Mouse (Mus musculus) gastrocnemius, adult 8-10 months (tissue): ENCODE data around the gene Cplx2. TPM values are rescaled to one million over a fixed set of nuclear protein-coding genes. Genes with fewer than 3 reads are reported as not detected.

Experiments
- DNase-seq, 2 experiments: peaks; one replicate each; pipeline ENCODE4 v3.0.0; 2022; ENCODE audit warnings: low spot score in 2 of 2
- total RNA-seq, 4 experiments: library from RNA; stranded (reverse); gene quantifications; 2 replicates each; pipeline ENCODE4 v1.2.4; 2022

The Cplx2 gene
- under 1 TPM; 0.51 to 0.72 (median 0.65) TPM for total RNA-seq

DNA sequence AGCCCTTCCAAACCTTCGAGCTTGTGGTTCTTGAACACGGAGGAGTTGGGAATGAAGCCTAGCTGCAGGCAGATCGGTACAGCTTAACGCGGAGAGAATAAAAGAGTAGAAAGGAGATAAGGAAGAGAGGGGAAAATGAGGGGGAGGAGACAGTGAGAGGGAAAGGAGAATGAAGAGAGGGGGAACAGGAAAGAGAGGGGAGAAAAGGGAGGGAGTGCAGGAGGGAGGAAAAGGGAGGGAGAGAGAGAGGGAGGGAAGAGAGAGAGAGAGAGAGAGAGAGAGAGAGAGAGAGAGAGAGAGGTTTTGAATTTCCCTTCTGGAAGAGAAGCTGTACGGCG is at the start of gene Cplx2:
Gene Cplx2 (plus strand): TSS at position 301 of the 338 bp plus-strand sequence.
- no peak for DNase-seq

DNA sequence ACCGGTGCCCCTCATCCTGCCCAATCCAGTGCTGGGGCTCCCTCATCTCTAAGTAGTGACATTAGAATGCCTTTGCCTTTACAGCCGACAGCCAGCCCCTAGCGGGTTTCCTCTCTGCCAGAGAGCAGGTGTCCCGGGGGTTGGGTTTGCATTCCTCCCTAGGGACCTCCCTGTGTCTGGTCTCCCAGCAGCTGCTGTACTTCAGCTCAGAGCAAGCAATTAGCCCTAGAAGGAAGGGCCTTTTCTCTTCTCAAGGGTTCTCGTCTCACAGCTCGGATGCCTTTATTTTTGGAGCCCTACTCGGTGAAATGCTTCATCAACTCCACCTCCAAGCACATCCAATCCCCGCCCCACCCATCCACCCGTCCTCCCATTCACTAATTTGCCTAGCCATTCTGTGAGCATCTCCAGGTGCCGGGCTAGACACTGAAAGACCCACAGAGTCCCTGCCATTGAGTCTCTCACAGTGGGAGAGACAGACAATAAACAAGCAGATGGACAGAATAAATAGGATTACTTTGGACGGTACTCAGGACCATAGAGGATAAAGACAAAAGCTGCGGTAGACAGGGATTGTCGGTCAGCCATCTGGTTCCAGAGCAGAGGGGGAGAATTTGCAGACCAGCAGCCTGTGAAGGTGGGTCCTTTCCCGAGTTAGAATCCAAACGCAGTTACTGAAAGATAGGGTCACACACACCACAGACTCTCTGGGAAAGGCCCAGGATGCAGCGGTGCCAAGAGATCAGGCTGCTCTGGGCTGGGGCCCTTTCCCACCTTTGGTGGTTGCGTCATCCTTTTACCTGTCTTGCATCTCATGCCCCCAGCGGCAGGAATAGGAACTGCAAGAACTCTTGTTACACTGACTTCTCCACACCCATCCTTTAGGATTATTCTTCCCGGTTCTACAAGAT is 48.5 kb upstream of the Cplx2 start:
- DNase-seq, result no peak

DNA sequence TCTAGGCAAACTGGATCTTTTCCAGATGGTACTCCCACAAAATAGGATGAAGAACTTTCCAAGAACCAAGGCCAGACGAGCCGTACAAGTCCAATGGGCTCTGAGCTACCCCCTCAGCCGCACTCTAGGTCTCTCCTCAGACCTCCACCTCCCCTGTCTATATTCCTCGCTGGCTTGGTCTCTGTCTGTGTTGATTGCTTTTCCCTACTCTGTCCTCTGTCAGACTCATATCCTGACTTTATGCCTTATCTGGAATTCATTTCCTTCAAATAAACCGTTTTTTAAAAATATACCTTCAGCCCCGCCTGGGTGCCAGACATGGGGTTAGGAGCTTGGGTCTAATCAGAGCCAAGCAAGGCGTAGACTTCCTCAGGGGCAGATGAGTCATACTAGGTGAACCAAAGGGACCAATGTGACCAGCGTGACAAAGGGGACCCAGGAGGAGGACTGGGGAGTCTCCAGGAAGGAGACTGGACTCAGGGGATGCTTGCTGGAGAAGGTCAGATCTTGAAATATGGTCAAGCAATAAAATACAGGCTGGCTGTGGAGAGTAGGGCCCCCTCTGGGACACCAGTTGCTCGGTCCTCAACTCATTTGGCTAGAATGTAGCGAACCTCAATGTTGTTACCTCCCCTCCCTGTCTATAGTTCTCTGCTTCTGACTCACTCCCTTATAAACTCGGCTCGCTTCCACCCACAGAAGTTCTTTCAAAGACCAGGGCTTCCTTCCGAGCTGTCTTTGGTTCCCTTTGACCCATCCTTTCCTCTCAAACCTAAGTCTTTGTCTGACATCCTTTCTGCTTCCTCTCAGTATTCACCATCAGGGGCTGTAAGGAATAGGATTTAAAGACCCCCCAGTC is 47.6 kb upstream of the Cplx2 start:
- no peak for DNase-seq

DNA sequence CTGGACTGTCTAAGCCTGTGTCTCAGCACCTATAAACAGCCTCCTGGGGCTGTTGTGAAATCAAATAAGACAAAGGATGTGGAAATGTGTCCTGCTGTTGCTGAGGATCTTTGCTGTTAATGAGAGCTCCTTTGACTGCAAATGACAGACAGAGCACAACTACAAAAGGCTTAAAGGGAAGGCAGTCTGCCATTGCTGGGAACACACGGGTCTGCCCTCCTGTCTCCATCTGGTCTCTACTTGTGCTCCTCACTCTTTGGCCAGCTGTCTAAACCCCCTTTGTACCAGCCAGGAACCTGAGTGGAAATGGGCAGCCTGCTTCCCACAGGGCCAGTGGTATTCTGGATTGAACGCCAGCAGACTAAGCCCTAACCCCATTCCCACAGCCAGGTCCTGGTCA is 47.0 kb upstream of the Cplx2 start:
- DNase-seq, result no peak

DNA sequence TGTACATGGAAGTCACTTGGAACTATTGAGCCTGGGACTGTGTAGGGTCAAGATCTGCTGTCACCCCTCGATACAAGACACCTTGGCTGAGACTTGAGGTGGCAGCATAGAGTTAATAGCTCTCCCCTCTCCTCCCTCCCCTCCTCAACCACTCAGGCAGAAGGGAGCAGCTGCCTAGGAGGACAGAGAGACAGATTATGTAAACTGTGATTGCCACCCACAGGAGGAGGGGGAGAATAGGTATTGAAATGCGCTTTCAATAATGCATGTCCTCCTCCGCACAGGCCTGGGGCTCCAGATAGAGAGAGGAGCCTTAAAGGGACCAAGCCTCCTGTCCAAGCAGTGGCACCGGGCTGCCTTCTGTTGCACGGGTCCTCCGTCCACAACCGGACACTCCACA is 45.3 kb upstream of the Cplx2 start:
- no peak for DNase-seq

DNA sequence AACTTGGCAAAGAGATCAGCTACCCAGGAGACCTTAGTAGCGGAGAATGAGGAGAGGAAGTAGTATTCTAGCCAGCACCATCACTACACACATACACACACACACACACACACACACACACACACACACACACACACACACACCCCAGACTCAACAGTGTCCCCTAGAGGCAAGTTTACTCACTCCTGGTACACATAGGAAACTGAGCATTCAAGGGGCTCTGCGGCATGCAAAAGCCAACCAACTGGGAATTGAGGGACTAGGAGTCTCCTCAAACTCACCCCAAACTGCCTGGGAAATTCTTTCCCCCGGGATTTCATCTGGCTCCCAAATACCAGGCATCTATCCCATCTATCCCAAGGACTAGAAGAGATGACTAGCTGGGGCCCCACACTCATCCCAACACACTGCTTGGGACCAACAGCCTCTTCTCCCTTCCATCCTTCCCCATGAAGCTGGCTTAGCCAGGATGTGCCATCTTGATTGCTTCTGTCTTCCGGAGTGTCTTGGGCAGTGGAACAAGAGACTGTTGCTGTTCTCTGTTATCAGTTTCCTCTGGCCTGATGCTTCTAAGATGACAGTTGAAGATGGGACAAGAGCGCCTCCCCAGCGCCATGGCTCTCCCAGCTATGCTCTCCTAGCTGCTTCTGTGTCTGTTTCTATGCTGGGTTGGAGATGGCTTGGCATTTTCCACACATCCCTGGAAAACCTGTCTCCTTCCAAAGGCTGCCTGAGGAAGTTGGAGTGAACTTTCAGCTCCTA is 44.3 kb upstream of the Cplx2 start:
- DNase-seq, result no peak

DNA sequence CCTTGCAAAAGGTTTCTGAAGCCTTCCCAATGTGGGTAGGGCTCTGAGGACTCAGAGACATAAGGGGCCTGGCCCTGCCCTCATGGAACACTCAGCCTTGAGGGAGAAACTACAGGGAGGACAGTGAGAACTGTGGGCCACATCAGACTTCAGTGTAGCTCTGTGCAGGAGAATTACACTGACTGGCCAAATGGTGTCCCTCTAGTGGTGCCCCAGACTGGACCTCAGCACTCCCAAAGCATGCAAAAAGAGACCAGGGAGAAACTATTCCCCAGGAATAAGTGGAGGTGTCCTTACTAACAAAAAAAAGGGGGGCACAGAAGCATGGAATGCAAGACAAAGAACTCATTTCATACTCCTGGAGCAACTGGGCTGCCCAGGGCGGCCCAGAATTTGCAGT is 43.1 kb upstream of the Cplx2 start:
- no peak for DNase-seq

DNA sequence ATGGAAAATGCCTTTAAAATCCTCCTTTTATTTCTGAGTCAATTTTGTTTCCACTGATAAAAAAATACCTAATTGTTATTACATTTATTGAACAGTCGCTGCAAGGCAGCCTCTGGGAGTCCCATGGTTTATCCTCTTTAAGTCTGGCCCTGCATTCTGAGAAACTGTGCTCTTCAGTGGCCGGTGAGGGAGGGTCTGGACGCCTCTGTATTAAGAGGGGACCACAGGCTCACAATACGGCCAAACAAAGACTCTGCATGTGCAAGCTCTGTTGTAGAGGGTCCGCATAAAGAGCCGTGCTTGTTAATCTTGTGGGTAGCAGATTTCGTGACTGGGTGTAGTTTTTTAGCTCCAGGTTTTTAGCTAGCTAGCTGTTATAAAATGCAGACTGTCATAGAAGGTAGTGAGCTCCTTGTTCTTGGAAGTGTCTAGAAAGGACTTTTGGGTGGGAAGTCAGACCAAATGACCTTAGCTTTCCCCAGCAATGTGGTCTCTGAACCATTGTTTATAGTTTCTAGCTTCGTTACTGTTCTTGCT is 42.1 kb upstream of the Cplx2 start:
- no peak for DNase-seq

DNA sequence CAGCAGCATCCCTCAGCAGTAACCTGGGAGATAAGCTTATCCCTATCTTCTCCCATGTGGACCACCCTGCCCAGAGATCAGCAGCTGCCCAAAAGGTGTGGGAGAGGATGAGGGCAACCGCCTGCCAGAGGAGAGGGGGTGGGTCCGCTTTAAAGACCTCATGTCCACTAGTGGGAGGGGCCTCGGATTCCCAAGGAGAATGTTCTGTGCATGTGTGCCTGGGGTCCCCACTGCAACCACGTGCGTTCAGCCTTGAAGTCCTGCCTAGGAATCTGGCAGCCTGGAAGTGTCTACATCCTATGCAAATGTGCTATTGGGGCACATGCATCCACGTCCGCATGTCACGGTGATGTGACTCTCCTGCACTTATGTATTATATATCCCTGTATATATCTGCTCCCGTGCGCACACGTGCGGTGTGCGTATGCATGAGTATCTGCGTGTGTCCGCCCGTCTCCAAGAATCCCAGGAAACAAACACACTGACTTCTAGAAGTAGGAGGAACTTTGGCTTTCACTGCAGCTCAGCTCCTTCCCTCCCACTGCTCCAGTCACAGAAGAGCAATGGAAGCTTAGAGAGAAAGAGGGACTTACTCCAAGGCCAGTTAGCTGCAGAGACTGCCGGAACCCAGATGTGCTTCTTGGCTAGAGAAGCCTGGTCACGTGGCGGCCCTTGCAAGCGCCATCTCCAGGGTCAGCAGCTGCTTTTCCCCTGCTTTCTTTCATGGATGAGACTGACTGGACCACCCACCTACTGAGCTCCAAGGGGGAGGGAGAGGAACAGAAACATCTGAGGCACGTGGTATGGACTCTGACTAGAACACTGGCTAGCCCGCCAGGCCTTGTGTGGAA is 39.1 kb upstream of the Cplx2 start:
- DNase-seq, result peak; percentile 74 to 80

DNA sequence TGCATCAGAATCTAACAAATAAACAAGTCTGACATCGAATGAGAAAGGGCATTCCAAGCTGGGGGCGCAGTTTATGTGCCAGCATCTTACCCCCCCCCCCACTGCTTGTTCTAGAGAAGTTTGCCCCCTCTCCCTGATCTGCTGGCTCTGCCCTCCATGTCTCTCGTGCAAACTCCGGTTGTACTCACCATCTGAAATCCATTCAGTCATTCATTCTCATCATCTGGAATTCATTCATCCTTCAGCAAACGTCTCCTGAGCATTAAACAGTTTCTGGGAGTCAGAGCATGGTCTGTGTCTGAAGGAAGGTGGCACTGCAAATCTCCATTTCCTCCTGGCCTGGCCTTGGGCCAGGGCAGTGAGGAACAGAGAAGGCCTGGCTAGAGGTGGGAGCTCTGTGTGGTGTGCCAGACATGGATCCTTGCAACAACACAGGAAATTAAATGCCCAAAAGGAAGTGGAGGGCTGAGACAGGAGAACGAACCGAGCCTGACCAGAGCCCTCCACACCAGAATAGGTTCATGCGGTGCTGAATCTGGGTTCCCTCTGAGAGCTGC is 38.1 kb upstream of the Cplx2 start:
- DNase-seq, result no peak

DNA sequence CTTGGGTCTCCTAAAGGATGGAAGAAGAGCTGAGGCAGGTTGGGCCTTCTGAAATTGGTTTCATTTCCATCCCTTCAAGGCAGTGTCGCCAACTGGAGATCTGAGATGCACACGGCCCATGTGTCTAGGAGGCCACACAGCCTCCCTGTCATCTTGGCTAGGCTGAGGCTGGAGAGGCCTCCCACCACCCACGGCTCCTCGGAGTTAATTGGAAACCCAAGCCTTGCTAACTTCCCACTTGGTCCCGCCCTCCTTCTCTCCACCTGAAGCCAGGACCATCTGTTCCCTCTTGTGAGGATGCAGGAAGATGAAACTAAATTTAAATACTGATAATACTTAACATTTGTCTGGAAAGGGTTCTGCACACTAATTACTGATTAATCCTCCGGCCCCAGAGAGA is 34.1 kb upstream of the Cplx2 start:
- no peak for DNase-seq

DNA sequence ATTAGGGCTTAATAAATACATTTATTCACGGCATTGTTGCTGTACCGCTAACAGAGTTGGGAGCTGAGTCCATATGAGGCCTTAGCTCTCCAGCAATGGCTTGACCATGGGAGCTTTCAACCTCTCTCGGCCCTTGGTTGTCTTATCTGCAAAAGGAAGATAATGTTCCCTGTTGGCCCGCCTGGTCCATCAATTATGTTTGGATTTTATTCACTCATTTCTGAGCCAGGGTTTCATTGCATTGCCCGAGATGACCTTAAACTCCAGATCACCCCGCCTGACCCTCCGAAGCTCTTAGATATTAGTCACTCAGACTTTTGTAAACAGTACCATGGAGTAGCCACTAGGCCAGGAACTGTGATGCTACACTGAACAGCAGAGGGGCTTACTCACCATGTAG is 33.6 kb upstream of the Cplx2 start:
- DNase-seq, result no peak

DNA sequence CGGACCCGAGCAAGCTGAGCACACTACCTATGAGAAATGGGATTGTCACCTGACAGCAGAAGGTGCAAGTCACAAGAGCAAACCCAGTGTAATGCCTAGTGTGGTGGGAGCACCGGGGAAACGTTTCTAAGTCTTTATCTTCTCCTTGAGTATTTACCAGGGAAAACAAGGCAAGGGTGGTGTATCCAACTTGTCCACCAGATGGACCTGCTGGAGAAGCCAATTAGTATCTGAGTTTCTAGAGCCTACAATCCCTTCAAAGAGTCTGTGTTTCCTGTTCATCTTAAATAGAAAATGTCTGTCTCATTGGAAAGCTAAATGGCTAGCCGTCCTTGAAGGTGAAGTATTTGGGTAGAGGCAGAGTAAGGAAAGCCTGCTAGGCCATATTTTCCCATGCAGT is 32.3 kb upstream of the Cplx2 start:
- DNase-seq, result no peak

DNA sequence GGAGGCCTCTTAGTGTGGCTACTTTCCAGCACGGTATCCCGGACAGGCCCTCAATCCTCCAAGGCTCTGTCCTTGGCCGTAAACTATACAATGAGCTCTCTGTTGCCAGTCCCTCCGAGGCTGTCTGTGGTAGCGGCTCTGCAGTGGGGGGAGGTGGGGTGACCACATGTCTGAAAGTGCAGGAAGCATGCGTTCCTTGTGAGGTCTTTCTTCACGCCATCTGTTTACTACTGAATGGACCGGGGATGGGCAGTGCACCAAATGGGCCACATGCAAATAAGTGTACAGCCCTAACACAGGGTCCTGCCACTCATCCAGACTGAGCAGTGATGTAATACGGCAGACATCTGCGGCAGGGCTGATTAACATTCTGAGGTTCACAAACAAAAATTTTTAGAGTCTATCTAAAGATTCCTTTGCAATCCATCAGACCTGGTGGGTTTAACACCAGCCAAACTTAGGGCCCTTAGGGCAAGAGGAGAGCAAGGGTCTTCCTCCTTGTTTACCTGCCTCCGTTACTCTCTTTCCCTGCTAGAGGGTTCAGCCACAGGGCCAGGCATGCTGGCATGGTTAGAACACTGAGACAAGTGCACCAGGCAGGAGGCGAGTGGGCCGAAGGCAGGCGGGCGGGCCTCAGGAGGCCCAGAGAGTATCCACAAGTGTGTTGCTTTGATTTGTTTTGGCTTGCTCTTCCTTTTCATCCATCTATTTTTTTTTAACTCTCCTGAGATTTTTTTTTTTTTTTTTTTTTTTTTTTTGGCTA is 25.1 kb upstream of the Cplx2 start:
- no peak for DNase-seq

DNA sequence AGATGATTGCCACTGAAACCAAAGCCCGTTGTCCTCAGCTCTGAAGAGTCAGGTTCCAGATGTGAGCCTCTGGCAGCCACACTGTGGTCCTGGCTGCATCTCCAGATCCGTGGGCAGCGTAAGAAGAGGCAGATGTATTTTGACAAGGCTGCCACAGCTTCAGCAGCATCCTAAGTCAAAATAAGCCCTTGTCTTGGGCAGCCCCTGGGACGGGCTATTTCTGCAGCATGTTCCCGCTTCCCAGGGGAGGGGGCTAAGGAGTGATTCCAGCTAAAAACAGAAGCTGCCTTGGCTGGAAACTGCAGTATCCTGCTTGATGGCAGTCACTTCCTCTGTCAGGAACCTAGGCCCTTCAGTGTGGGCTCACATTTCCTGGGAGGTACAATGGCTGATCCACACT is 23.1 kb upstream of the Cplx2 start:
- DNase-seq, result no peak

DNA sequence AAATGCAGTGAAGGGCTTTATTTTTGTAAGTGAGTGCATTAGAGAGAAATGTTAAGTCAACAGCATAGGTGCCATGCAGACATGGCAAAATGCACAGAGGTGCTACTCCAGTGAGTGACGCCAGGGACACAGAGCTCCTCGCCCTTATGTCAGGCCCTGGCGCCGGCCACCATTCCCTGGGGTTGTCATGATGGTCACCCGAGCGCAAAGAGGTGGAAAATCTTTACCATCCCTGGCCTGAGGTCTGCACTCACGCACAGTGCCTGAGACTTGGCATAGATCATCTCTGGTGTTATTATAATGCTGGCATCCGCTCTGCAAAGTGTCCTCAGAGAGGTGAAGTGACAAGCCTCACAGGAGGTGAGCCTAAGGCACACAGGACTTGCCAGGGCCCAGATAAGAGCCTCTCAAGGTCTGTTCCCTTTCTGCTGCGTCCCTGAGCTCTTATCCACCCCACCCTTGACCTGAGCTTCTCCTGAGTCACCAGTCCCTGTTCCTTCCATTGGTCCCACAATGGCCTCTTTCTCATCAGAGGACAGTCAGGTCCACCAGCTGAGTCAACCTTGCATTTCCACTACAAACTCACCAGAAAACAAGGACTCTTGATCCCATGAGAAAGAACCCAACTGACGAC is 21.9 kb upstream of the Cplx2 start:
- no peak for DNase-seq

DNA sequence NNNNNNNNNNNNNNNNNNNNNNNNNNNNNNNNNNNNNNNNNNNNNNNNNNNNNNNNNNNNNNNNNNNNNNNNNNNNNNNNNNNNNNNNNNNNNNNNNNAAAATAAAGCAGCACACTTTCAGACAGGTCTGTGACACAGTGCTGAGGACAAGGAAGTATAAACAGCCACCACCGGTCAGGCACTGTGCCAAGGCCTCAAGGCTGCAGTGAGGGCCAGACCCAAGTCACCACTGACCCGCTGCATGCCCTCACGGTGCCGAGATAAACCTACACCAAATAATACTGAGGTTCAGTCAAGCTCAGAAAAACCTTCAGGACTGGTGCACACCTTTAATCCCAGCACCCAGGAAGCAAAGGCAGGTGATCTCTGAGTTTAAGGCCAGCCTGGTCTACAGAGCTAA is 13.7 kb upstream of the Cplx2 start:
- no peak for DNase-seq

DNA sequence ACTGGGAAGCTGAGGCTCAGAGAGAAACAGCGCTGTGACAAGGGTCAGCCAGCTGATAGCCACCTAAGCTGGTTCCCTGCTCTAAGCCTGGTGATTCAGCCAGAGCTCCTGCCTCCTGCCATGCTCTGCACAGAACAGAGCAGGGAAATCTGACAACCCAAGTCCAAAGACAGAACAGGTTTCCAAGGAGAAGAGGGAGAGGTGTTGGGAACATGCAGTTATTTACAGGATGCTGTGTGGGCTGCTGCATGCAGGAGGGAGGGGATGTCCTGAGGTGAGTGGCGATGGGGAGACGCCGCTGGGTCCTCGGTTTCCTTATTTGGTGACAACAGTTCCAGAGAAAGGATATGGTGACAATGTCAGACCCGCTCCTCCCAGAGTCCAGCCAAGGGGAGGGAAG is 12.0 kb upstream of the Cplx2 start:
- DNase-seq, result no peak

DNA sequence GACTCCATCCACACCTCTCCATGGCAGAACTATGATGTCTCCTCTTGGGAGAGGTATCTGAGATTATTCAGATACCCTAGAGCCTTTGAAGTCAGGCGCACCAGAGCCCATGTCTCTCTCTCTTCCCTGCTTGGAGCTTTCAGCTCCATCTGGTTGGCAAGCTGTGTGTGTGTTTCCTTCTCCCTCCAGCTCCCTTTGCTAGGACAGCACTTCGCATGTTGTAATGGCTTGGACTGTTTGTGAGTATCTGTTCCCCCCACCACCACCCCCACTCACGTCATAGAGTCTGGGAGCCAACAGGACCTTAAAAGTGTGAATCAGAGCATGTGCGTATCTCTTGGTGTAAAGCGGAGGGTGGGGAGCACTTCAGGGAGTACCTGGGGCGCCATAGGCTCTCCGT is 6.5 kb upstream of the Cplx2 start:
- no peak for DNase-seq
